In genomic region chr11:49087830-49088616, GRCm38 (mm10) we compare ENCODE assay signal across 9 mouse cellular contexts. TPM values are rescaled to one million over a fixed set of nuclear protein-coding genes. Genes with fewer than 3 reads are reported as not detected.
DNase-seq lines count a peak whose midpoint lies in the region; ATAC-seq and TF ChIP-seq lines count a peak whose summit lies in the region.
"Had no signal": no experiment of that assay in that cellular context is flagged by ENCODE, and none has a peak within 500 bp of the region (broad histone marks: within the 10 kb centered on the region; RNA-seq: fewer than 3 reads in every experiment).

No protein-coding gene starts in this region.

- no peaks in the 10 kb centered on the region for H3K27me3 ChIP-seq in forebrain, embryonic 10.5 days (ENCODE audit: poor library complexity, severe bottlenecking)
- H3K27me3 ChIP-seq in forebrain, embryonic 14.5 days (replicated peaks; ENCODE audit: control insufficient read depth, insufficient read depth, low read length), result no peaks in the 10 kb centered on the region
- H3K27me3 ChIP-seq in MEL (ENCODE audit: control insufficient read depth in 1 of 2, insufficient read depth in 2 of 2, low read length in 2 of 2), result no peaks in the 10 kb centered on the region
- no peaks in the 10 kb centered on the region for H3K27me3 ChIP-seq in heart, embryonic 16.5 days (ENCODE audit: control insufficient read depth, insufficient read depth, low read length)
- H3K27me3 ChIP-seq in liver, embryonic 13.5 days, result no peaks in the 10 kb centered on the region

- H3K79me2 ChIP-seq in MEL (ENCODE audit: control insufficient read depth, insufficient read depth, low read length, poor library complexity), result no peaks in the 10 kb centered on the region; the same call in none of the 2 replicates

- DNase-seq in forebrain, embryonic 10.5 days (ENCODE audit: extremely low spot score, low spot score), result no peak
- no peak for DNase-seq in forebrain, embryonic 14.5 days (ENCODE audit: low spot score)
- DNase-seq in MEL (ENCODE audit: low read depth, low spot score) (peak; percentile 90), MN1 (ENCODE audit: low spot score) (no peak)
- DNase-seq in liver, embryonic 13.5 days, result peak; percentile 83
- no peak for DNase-seq in layer of hippocampus, adult 9-11 months

- 0 out of 2 replicates have a peak overlapping the region, but pooled peaks have one; percentile 17 for H3K27ac ChIP-seq in forebrain, embryonic 10.5 days
- no peak overlapping the region for H3K27ac ChIP-seq in forebrain, embryonic 14.5 days (ENCODE audit: low read depth, low read length)
- H3K27ac ChIP-seq in MEL (ENCODE audit: control insufficient read depth, low read depth, low read length), result peak overlapping the region; percentile 78
- H3K27ac ChIP-seq in heart, embryonic 16.5 days (ENCODE audit: low read length), result no peak overlapping the region
- H3K27ac ChIP-seq in liver, embryonic 13.5 days, result peak overlapping the region; percentile 98

- no peak for ATAC-seq in forebrain, embryonic 14.5 days
- peak; percentile 67 for ATAC-seq in heart, embryonic 16.5 days (replicated peaks; ENCODE audit: extremely low read depth, insufficient read depth, low FRiP score)
- peak; percentile 93 for ATAC-seq in liver, embryonic 13.5 days (ENCODE audit: low read depth)
- ATAC-seq in neutrophil, adult 5-6 weeks (ENCODE audit: extremely low read depth, insufficient number of reproducible peaks, low FRiP score, poor library complexity, severe bottlenecking), result peak; percentile 18; the same call in 1 of the 2 replicates

- no peak for TF ChIP-seq RAD21 in MEL (IDR thresholded peaks at IDR 0.05; ENCODE audit: low read depth, low read length)

- 0 out of 2 replicates have a peak overlapping the region, but pooled peaks have one; percentile 19 for H3K4me3 ChIP-seq in forebrain, embryonic 10.5 days
- no peak overlapping the region for H3K4me3 ChIP-seq in forebrain, embryonic 14.5 days (ENCODE audit: low read depth, low read length)
- peak overlapping the region; percentile 36 to 41; a peak in 3 of 4 replicates for H3K4me3 ChIP-seq in MEL (ENCODE audit: control insufficient read depth in 1 of 2, insufficient read depth in 1 of 2, low read depth in 2 of 2, low read length in 2 of 2)
- peak overlapping the region; percentile 37 for H3K4me3 ChIP-seq in heart, embryonic 16.5 days (ENCODE audit: low read length)
- peak overlapping the region; percentile 48 for H3K4me3 ChIP-seq in liver, embryonic 13.5 days (replicated peaks)

- H3K4me1 ChIP-seq in forebrain, embryonic 10.5 days, result peaks cover 8% of the 10 kb centered on the region
- no peaks in the 10 kb centered on the region for H3K4me1 ChIP-seq in forebrain, embryonic 14.5 days (ENCODE audit: control insufficient read depth, insufficient read depth, low read length)
- H3K4me1 ChIP-seq in MEL (ENCODE audit: control insufficient read depth in 1 of 2, insufficient read depth in 2 of 2, low read length in 2 of 2), result peaks cover 67 to 75% of the 10 kb centered on the region in 2 experiments
- H3K4me1 ChIP-seq in heart, embryonic 16.5 days (ENCODE audit: control insufficient read depth, insufficient read depth, low read length), result peaks cover 2% of the 10 kb centered on the region; the same call in 1 of the 2 replicates
- peaks cover 96% of the 10 kb centered on the region for H3K4me1 ChIP-seq in liver, embryonic 13.5 days (replicated peaks)

- TF ChIP-seq EP300 in MEL (IDR thresholded peaks at IDR 0.05; ENCODE audit: low read depth in 1 of 2, low read length in 2 of 2), result peak; percentile 55 to 89

- no peak overlapping the region for H3K9ac ChIP-seq in forebrain, embryonic 14.5 days (ENCODE audit: low read length)
- peak overlapping the region; percentile 62 for H3K9ac ChIP-seq in MEL (ENCODE audit: control insufficient read depth, low read depth, low read length, poor library complexity, severe bottlenecking)
- H3K9ac ChIP-seq in heart, embryonic 16.5 days (ENCODE audit: low read length), result peak overlapping the region; percentile 5; the same call in 1 of the 2 replicates
- peak overlapping the region; percentile 76 for H3K9ac ChIP-seq in liver, embryonic 13.5 days

- no peak for TF ChIP-seq CTCF in MEL (IDR thresholded peaks at IDR 0.05 in 2 of 3, conservative IDR thresholded peaks at IDR 0.05 in 1 of 3; ENCODE audit: control insufficient read depth in 1 of 3, insufficient read depth in 1 of 3, low read depth in 2 of 3, low read length in 3 of 3, poor library complexity in 1 of 3, severe bottlenecking in 1 of 3)

- TF ChIP-seq POLR2A in MEL (IDR thresholded peaks at IDR 0.05; ENCODE audit: control insufficient read depth in 1 of 2, insufficient read depth in 1 of 2, low read depth in 1 of 2, low read length in 2 of 2, poor library complexity in 1 of 2), result peak in 1 of 2 experiments; percentile 56; a peak in 2 of 4 replicates

- no peaks in the 10 kb centered on the region for H3K36me3 ChIP-seq in forebrain, embryonic 10.5 days (replicated peaks)
- no peaks in the 10 kb centered on the region for H3K36me3 ChIP-seq in forebrain, embryonic 14.5 days (ENCODE audit: control insufficient read depth, insufficient read depth, low read length)
- peaks cover 2 to 81% of the 10 kb centered on the region in 2 experiments; a peak in 3 of 4 replicates for H3K36me3 ChIP-seq in MEL (ENCODE audit: control insufficient read depth in 1 of 2, insufficient read depth in 2 of 2, low read length in 2 of 2)
- no peaks in the 10 kb centered on the region for H3K36me3 ChIP-seq in heart, embryonic 16.5 days (ENCODE audit: control insufficient read depth, insufficient read depth)
- no peaks in the 10 kb centered on the region for H3K36me3 ChIP-seq in liver, embryonic 13.5 days

- WGBS in forebrain, embryonic 10.5 days, result 45% methylated on average over 22 of the region's 22 CpGs
- WGBS in forebrain, embryonic 14.5 days, result 45% methylated on average over 22 of the region's 22 CpGs
- 31% methylated on average over 22 of the region's 22 CpGs for WGBS in heart, embryonic 16.5 days
- 17% methylated on average over 22 of the region's 22 CpGs for WGBS in liver, embryonic 13.5 days (ENCODE audit: insufficient replicate concordance)

- no peak overlapping the region; the same call in 1 of the 2 replicates for H3K4me2 ChIP-seq in forebrain, embryonic 14.5 days (ENCODE audit: low read length)
- peak overlapping the region; percentile 55 for H3K4me2 ChIP-seq in heart, embryonic 16.5 days (ENCODE audit: low read depth, low read length)
- peak overlapping the region; percentile 81 for H3K4me2 ChIP-seq in liver, embryonic 13.5 days

- no peaks in the 10 kb centered on the region for H3K9me3 ChIP-seq in forebrain, embryonic 10.5 days
- H3K9me3 ChIP-seq in forebrain, embryonic 14.5 days (replicated peaks; ENCODE audit: control insufficient read depth, low read length), result no peaks in the 10 kb centered on the region
- H3K9me3 ChIP-seq in MEL (replicated peaks; ENCODE audit: insufficient read depth, low read length), result no peaks in the 10 kb centered on the region
- H3K9me3 ChIP-seq in heart, embryonic 16.5 days (replicated peaks; ENCODE audit: control insufficient read depth, low read length), result no peaks in the 10 kb centered on the region
- H3K9me3 ChIP-seq in liver, embryonic 13.5 days (replicated peaks), result no peaks in the 10 kb centered on the region

RNA-seq across cellular contexts. Expression of gene Ifi47, which starts 11.6 kb away (rescaled TPM):
- polyA plus RNA-seq in forebrain, embryonic 10.5 days (2016; fragmentation: Nextera tagmentation; extraction: Ambion mirVana), result 0.12 and 0.62 TPM in 2 replicates
- 0.58 and 0.70 TPM in 2 replicates for polyA plus RNA-seq in forebrain, embryonic 14.5 days (2014; fragmentation: Nextera tagmentation; extraction: Ambion mirVana)
- 35.2 and 48.0 TPM in 2 replicates for total RNA-seq in MEL (2012; rRNA removed)
- 10 to 100 TPM in 1 of 2 experiments, not detected in 1; 26.4 TPM for polyA plus RNA-seq in MEL (2012; ENCODE audit: insufficient read depth in 1 of 2, insufficient read length in 2 of 2, low read depth in 1 of 2, low replicate concordance in 2 of 2, missing spikeins in 1 of 2)
- 3.6 and 7.6 TPM in 2 replicates for polyA plus RNA-seq in heart, embryonic 16.5 days (2015; fragmentation: Nextera tagmentation; extraction: Ambion mirVana)
- 7.3 and 7.4 TPM in 2 replicates for polyA plus RNA-seq in liver, embryonic 13.5 days (2015; fragmentation: Nextera tagmentation; extraction: Ambion mirVana)
- 36.2 and 38.1 TPM in 2 replicates for total RNA-seq in neutrophil, adult 5-6 weeks (2017)

RNA-seq across cellular contexts. Expression of gene Tgtp2, which starts 24.0 kb away (rescaled TPM):
- not detected in 2 replicates for polyA plus RNA-seq in forebrain, embryonic 10.5 days (2016; fragmentation: Nextera tagmentation; extraction: Ambion mirVana)
- polyA plus RNA-seq in forebrain, embryonic 14.5 days (2014; fragmentation: Nextera tagmentation; extraction: Ambion mirVana), result 0.06 TPM in 1 of 2 replicates, not detected in the other
- total RNA-seq in MEL (2012; rRNA removed), result 0.75 and 0.77 TPM in 2 replicates
- under 1 TPM in 1 of 2 experiments, not detected in 1; 0.54 TPM for polyA plus RNA-seq in MEL (2012; ENCODE audit: insufficient read depth in 1 of 2, insufficient read length in 2 of 2, low read depth in 1 of 2, low replicate concordance in 2 of 2, missing spikeins in 1 of 2)
- 3.8 and 8.0 TPM in 2 replicates for polyA plus RNA-seq in heart, embryonic 16.5 days (2015; fragmentation: Nextera tagmentation; extraction: Ambion mirVana)
- 0.22 and 0.59 TPM in 2 replicates for polyA plus RNA-seq in liver, embryonic 13.5 days (2015; fragmentation: Nextera tagmentation; extraction: Ambion mirVana)
- 76.6 and 92.3 TPM in 2 replicates for total RNA-seq in neutrophil, adult 5-6 weeks (2017)

RNA-seq across cellular contexts. Expression of gene Olfr1396, which starts 26.7 kb away (rescaled TPM):
- not detected in 2 replicates for polyA plus RNA-seq in forebrain, embryonic 10.5 days (2016; fragmentation: Nextera tagmentation; extraction: Ambion mirVana)
- polyA plus RNA-seq in forebrain, embryonic 14.5 days (2014; fragmentation: Nextera tagmentation; extraction: Ambion mirVana), result not detected in 2 replicates
- not detected in 2 replicates for total RNA-seq in MEL (2012; rRNA removed)
- polyA plus RNA-seq in MEL (2012; ENCODE audit: insufficient read depth in 1 of 2, insufficient read length in 2 of 2, low read depth in 1 of 2, low replicate concordance in 2 of 2, missing spikeins in 1 of 2), result under 1 TPM in 1 of 2 experiments, not detected in 1; 0.06 TPM
- 0.10 and 0.18 TPM in 2 replicates for polyA plus RNA-seq in heart, embryonic 16.5 days (2015; fragmentation: Nextera tagmentation; extraction: Ambion mirVana)
- not detected in 2 replicates for polyA plus RNA-seq in liver, embryonic 13.5 days (2015; fragmentation: Nextera tagmentation; extraction: Ambion mirVana)
- total RNA-seq in neutrophil, adult 5-6 weeks (2017), result not detected in 2 replicates
- polyA plus RNA-seq: large intestine, adult 2 months had no signal

RNA-seq across cellular contexts. Expression of gene 9930111J21Rik2, which starts 37.0 kb away (rescaled TPM):
- 0.12 and 0.32 TPM in 2 replicates for polyA plus RNA-seq in forebrain, embryonic 10.5 days (2016; fragmentation: Nextera tagmentation; extraction: Ambion mirVana)
- 0.24 and 0.37 TPM in 2 replicates for polyA plus RNA-seq in forebrain, embryonic 14.5 days (2014; fragmentation: Nextera tagmentation; extraction: Ambion mirVana)
- total RNA-seq in MEL (2012; rRNA removed), result 0.08 and 0.16 TPM in 2 replicates
- under 1 TPM in 1 of 2 experiments, not detected in 1; 0.04 TPM for polyA plus RNA-seq in MEL (2012; ENCODE audit: insufficient read depth in 1 of 2, insufficient read length in 2 of 2, low read depth in 1 of 2, low replicate concordance in 2 of 2, missing spikeins in 1 of 2)
- polyA plus RNA-seq in heart, embryonic 16.5 days (2015; fragmentation: Nextera tagmentation; extraction: Ambion mirVana), result 0.87 and 1.2 TPM in 2 replicates
- 0.52 and 0.65 TPM in 2 replicates for polyA plus RNA-seq in liver, embryonic 13.5 days (2015; fragmentation: Nextera tagmentation; extraction: Ambion mirVana)
- 335 and 370 TPM in 2 replicates for total RNA-seq in neutrophil, adult 5-6 weeks (2017)

RNA-seq across cellular contexts. Expression of gene Olfr1395, which starts 54.1 kb away (rescaled TPM):
- not detected in 2 replicates for polyA plus RNA-seq in forebrain, embryonic 10.5 days (2016; fragmentation: Nextera tagmentation; extraction: Ambion mirVana)
- polyA plus RNA-seq in forebrain, embryonic 14.5 days (2014; fragmentation: Nextera tagmentation; extraction: Ambion mirVana), result not detected in 2 replicates
- not detected in 2 replicates for total RNA-seq in MEL (2012; rRNA removed)
- polyA plus RNA-seq in MEL (2012; ENCODE audit: insufficient read depth in 1 of 2, insufficient read length in 2 of 2, low read depth in 1 of 2, low replicate concordance in 2 of 2, missing spikeins in 1 of 2), result not detected
- not detected in 2 replicates for polyA plus RNA-seq in heart, embryonic 16.5 days (2015; fragmentation: Nextera tagmentation; extraction: Ambion mirVana)
- not detected in 2 replicates for polyA plus RNA-seq in liver, embryonic 13.5 days (2015; fragmentation: Nextera tagmentation; extraction: Ambion mirVana)
- not detected in 2 replicates for total RNA-seq in neutrophil, adult 5-6 weeks (2017)
- polyA plus RNA-seq: large intestine, adult 2 months had no signal

Comparison
In these comparisons a context has a peak if more than half of its experiments do, and no peak if none do; other contexts are left out.
1. H3K27ac ChIP-seq: peak in forebrain, embryonic 10.5 days (single experiment), MEL (single experiment) and liver, embryonic 13.5 days (single experiment); none in forebrain, embryonic 14.5 days (single experiment) and heart, embryonic 16.5 days (single experiment).
2. DNase-seq: peak in MEL (single experiment) and liver, embryonic 13.5 days (single experiment); none in forebrain, embryonic 10.5 days (single experiment), forebrain, embryonic 14.5 days (single experiment), MN1 (single experiment) and layer of hippocampus, adult 9-11 months (single experiment).